Mouse (Mus musculus) midbrain, postnatal 0 days (tissue): ENCODE measurements at regions not wholly inside any gene's neighbourhood (a gene's known extent, or its start where the extent isn't known, plus 50 kb on each side); places are given as distances from the start of the nearest gene placed in this dataset.

Source experiments
- ATAC-seq: fragments of 200-750 bp; cut with Nextera tagmentation; 2 replicates; pipeline ENCODE4 v1.8.0; 2017; ENCODE audit warnings: moderate number of reproducible peaks, mild to moderate bottlenecking, moderate TSS enrichment, moderate library complexity; ENCODE audit not compliant: low FRiP score
- DNase-seq: peaks from one replicate; pipeline ENCODE4 v3.0.0-alpha.2; 2015; ENCODE audit warnings: low spot score
- H3K27ac ChIP-seq: fragments of 300-500 bp; sonication (generic); 2 replicates; pipeline ENCODE4 v1.5.1; 2014; ENCODE audit warnings: low read depth, mild to moderate bottlenecking, low read length, mixed read lengths
- H3K27me3 ChIP-seq: fragments of 300-500 bp; sonication (generic); 2 replicates; pipeline ENCODE4 v1.6.1; 2014; ENCODE audit warnings: low read length, control low read depth, mixed read lengths; ENCODE audit not compliant: insufficient read depth
- H3K36me3 ChIP-seq: fragments of 300-500 bp; sonication (generic); 2 replicates; pipeline ENCODE4 v1.6.1; 2014; ENCODE audit warnings: low read length, control low read depth, mixed read lengths; ENCODE audit not compliant: insufficient read depth
- H3K4me1 ChIP-seq: fragments of 300-500 bp; sonication (generic); 2 replicates; pipeline ENCODE4 v1.6.1; 2014; ENCODE audit warnings: mild to moderate bottlenecking, control low read depth, antibody characterized with exemption, low read length, mixed read lengths; ENCODE audit not compliant: insufficient read depth
- H3K4me2 ChIP-seq: fragments of 300-500 bp; sonication (generic); 2 replicates; pipeline ENCODE4 v1.6.1; 2014; ENCODE audit warnings: low read depth, mild to moderate bottlenecking, low read length, mixed read lengths; ENCODE audit not compliant: poor library complexity, severe bottlenecking
- H3K4me3 ChIP-seq: fragments of 300-500 bp; sonication (generic); 2 replicates; pipeline ENCODE4 v1.5.1; 2014; ENCODE audit warnings: low read depth, mild to moderate bottlenecking, low read length, moderate library complexity
- H3K9ac ChIP-seq: fragments of 300-500 bp; sonication (generic); replicated peaks from 2 replicates; pipeline ENCODE4 v1.6.1; 2014; ENCODE audit warnings: mild to moderate bottlenecking, low read length, moderate library complexity, mixed read lengths; ENCODE audit not compliant: poor library complexity, severe bottlenecking
- H3K9me3 ChIP-seq: fragments of 300-500 bp; sonication (generic); 2 replicates; pipeline ENCODE4 v1.6.1; 2016; ENCODE audit warnings: low read length, control low read depth
- CTCF ChIP-seq: IDR thresholded peaks from 2 replicates; pipeline ENCODE4 v1.5.1; 2016; ENCODE audit warnings: antibody characterized with exemption, mild to moderate bottlenecking
- WGBS: fragments of 180-500 bp; shearing (Covaris S2); extraction: QIAGEN DNeasy Blood & Tissue Kit; methylation state at CpG from one replicate; pipeline ENCODE4 v1.1.7; 2014; 5-methylcytosine and 5-hydroxymethylcytosine counted together

- Histone ChIP-seq H3K36me3 (no peaks in the 10 kb centered on the region), H3K9me3 (no peaks in the 10 kb centered on the region), H3K4me1 (no peaks in the 10 kb centered on the region), H3K27ac (no peak overlapping the region), H3K4me2 (no peak overlapping the region), H3K9ac (no peak overlapping the region), H3K27me3 (no peaks in the 10 kb centered on the region), H3K4me3 (no peak overlapping the region)
- 72% methylated on average over 2 of the region's 2 CpGs for WGBS
- ATAC-seq, result no peak
- DNase-seq, result no peak
- TF ChIP-seq CTCF, result no peak
These were observed 209.4 kb upstream of the Prmt6 start for GRCm38 (mm10) chr3:110460192-110460591.

- Histone ChIP-seq H3K27ac (no peak overlapping the region), H3K4me2 (no peak overlapping the region), H3K9me3 (no peaks in the 10 kb centered on the region), H3K36me3 (no peaks in the 10 kb centered on the region), H3K4me1 (no peaks in the 10 kb centered on the region), H3K4me3 (no peak overlapping the region), H3K9ac (no peak overlapping the region), H3K27me3 (no peaks in the 10 kb centered on the region)
- TF ChIP-seq CTCF, result no peak
- 90% methylated on average over 2 of the region's 2 CpGs for WGBS
- DNase-seq (no peak), ATAC-seq (no peak)
These were observed 208.1 kb upstream of the Prmt6 start for GRCm38 (mm10) chr3:110458900-110459299.

- no peak overlapping the region for H3K4me2 ChIP-seq
- H3K27me3 ChIP-seq, result no peaks in the 10 kb centered on the region
- H3K9ac ChIP-seq, result no peak overlapping the region
- H3K36me3 ChIP-seq, result no peaks in the 10 kb centered on the region
- no peaks in the 10 kb centered on the region for H3K9me3 ChIP-seq
- H3K4me1 ChIP-seq, result no peaks in the 10 kb centered on the region
- no peak overlapping the region for H3K27ac ChIP-seq
- peak; percentile 12 for DNase-seq
- 68% methylated on average over 7 of the region's 7 CpGs for WGBS
- no peak for TF ChIP-seq CTCF
- ATAC-seq, result no peak
- H3K4me3 ChIP-seq, result no peak overlapping the region
These were observed 201.7 kb upstream of the Prmt6 start for GRCm38 (mm10) chr3:110452470-110452869.
